In genomic region chr4:95051311-95051871, GRCm38 (mm10) we compare ENCODE assay signal across 8 mouse cellular contexts. TPM values are rescaled to one million over a fixed set of nuclear protein-coding genes. Genes with fewer than 3 reads are reported as not detected.
DNase-seq lines count a peak whose midpoint lies in the region; TF ChIP-seq lines count a peak whose summit lies in the region.

No protein-coding gene starts in this region.

- no peaks in the 10 kb centered on the region; the same call in 1 of the 2 replicates for H3K4me1 ChIP-seq in embryonic fibroblast, embryonic 13.5 days (ENCODE audit: control insufficient read depth, insufficient read depth, low read length)

- no peak; the same call in 1 of the 2 replicates for TF ChIP-seq POLR2A in embryonic fibroblast, embryonic 13.5 days (IDR thresholded peaks at IDR 0.05; ENCODE audit: low read depth, low read length)

- peak overlapping the region; percentile 82 for H3K4me3 ChIP-seq in embryonic fibroblast, embryonic 13.5 days (ENCODE audit: insufficient read depth, low read length)

- TF ChIP-seq CTCF in embryonic fibroblast, embryonic 13.5 days (IDR thresholded peaks at IDR 0.05; ENCODE audit: borderline replicate concordance, insufficient read depth, low read length): no peak

- peak; percentile 46 to 55 for DNase-seq in spleen, adult 18-20 months
- DNase-seq in spleen, adult 12 weeks (ENCODE audit: low spot score): no peak
- peak; percentile 79 for DNase-seq in heart, postnatal 10 days
- DNase-seq in layer of hippocampus, postnatal 14 days (ENCODE audit: low spot score in 2 of 2): peak; percentile 41 to 74
- DNase-seq in lung, postnatal 36 days: peak; percentile 72
- peak; percentile 43 for DNase-seq in retina, postnatal 7 days (ENCODE audit: low read depth, low spot score)
- DNase-seq in urinary bladder, adult 2 months (ENCODE audit: low spot score): peak; percentile 64

- H3K27ac ChIP-seq in embryonic fibroblast, embryonic 13.5 days (ENCODE audit: insufficient read depth, low read length): peak overlapping the region; percentile 83

- intact Hi-C loops in heart, postnatal 10 days (cut with DNase I): loop anchor here (2.0 to 5.0 kb wide), 7 partner anchors 231 to 819 kb away; partner anchors contain the start of gene Fggy

RNA-seq across cellular contexts. Expression of gene Jun, which starts 0.6 kb away (rescaled TPM):
- polyA plus RNA-seq in embryonic fibroblast, embryonic 13.5 days (2011; ENCODE audit: insufficient read length, low read depth, missing spikeins): 45.3 and 60.9 TPM in 2 replicates
- 10 to 100 TPM; 58.9 to 65.6 TPM for total RNA-seq in heart, postnatal 10 days (2021)
- 10 to 100 TPM; 70.6 to 72.1 TPM for total RNA-seq in layer of hippocampus, postnatal 14 days (2021)
- 32.3 and 39.6 TPM in 2 replicates for polyA plus RNA-seq in urinary bladder, adult 2 months (2012; rRNA removed)
